Mouse (Mus musculus) ES-E14 (cell line): Measurements from ENCODE around the gene Gp9.

Experiments used
- HCFC1 ChIP-seq: IDR thresholded peaks from 2 replicates; pipeline ENCODE4 v1.6.1; 2012; ENCODE audit warnings: low read length, inconsistent platforms, borderline replicate concordance; ENCODE audit not compliant: insufficient read depth
- MAFK ChIP-seq: IDR thresholded peaks from 2 replicates; pipeline ENCODE4 v1.6.1; 2014; ENCODE audit warnings: mild to moderate bottlenecking, low read depth, low read length, inconsistent platforms; ENCODE audit not compliant: insufficient read depth
- ZC3H11A ChIP-seq: IDR thresholded peaks from 2 replicates; pipeline ENCODE4 v1.6.1; 2012; ENCODE audit warnings: low read depth, mild to moderate bottlenecking, inconsistent platforms, low read length, borderline replicate concordance

- TF ChIP-seq HCFC1 (no peak), ZC3H11A (no peak), MAFK (no peak)
Observed at GRCm38 (mm10) chr6:87741978-87742377, 35.9 kb upstream of the Gp9 start.
